Mouse (Mus musculus): Measurements from ENCODE around the gene Matk. TPM values are rescaled to one million over a fixed set of nuclear protein-coding genes. Genes with fewer than 3 reads are reported as not detected.
A peak's percentile ranks its signal among the peaks of the same experiment; 100 is the strongest.

The Matk gene
- polyA plus RNA-seq, 1 experiment = 2.6 TPM

- DNase-seq (ENCODE audit: low spot score) = no peak
These were observed 10.7 kb upstream of the Matk start for GRCm38 (mm10) chr10:81242021-81242420.

- DNase-seq (ENCODE audit: low spot score) = no peak
These were observed 8.6 kb upstream of the Matk start for GRCm38 (mm10) chr10:81244146-81244545.

DNA sequence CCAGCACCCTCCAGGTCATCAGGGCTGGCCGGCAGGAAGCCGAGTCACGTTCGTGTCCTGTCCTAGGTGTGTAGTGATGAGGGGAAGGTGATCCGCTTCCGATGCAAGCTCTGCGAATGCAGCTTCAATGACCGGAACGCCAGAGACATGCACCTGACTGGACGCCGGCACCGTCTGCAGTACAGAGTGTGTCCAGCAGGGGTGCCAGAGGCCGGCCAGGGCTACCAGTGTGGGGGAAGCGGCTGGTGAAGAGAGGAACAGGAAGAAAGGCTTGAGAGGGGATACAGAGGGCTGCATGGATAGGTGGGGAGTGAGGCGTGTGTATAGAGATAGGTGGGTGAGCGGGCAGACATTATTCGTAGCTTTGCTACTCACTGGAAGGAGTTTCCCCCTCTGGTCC lies 8.1 kb upstream of the Matk start:
- peak; percentile 70 for DNase-seq (ENCODE audit: low spot score)

DNA sequence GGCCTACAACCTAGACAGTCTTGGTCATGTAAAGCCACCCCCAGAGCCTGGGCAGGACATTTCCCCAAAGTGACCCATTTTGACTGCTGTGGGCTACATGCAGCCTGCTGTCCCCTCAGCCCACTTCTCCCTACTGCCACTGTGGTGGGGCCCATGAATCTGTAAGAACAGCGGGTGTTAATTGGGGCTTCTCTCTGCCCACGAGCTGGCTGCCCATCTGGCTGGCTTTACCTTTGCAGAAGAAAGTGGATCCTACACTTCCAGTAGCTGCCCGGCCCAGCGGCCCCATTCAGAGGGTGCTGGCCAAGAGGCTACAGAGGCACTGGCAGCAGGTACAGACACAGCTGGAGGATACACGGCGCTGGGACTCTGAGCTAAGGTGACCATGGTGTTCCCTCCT lies 7.6 kb upstream of the Matk start:
- no peak for DNase-seq (ENCODE audit: low spot score)

GRCm38 (mm10) chr10:81247804-81248203 lies 4.9 kb upstream of the Matk start:
- no peak for DNase-seq (ENCODE audit: low spot score)

- DNase-seq (ENCODE audit: low spot score) = no peak
These were observed 3.3 kb upstream of the Matk start for GRCm38 (mm10) chr10:81249442-81249841.

GRCm38 (mm10) chr10:81254886-81255285 lies 2.2 kb downstream of the Matk start:
- DNase-seq (ENCODE audit: low spot score) = no peak

GRCm38 (mm10) chr10:81257158-81258039 lies 4.7 kb downstream of the Matk start:
- DNase-seq (ENCODE audit: low spot score) = no peak

DNA sequence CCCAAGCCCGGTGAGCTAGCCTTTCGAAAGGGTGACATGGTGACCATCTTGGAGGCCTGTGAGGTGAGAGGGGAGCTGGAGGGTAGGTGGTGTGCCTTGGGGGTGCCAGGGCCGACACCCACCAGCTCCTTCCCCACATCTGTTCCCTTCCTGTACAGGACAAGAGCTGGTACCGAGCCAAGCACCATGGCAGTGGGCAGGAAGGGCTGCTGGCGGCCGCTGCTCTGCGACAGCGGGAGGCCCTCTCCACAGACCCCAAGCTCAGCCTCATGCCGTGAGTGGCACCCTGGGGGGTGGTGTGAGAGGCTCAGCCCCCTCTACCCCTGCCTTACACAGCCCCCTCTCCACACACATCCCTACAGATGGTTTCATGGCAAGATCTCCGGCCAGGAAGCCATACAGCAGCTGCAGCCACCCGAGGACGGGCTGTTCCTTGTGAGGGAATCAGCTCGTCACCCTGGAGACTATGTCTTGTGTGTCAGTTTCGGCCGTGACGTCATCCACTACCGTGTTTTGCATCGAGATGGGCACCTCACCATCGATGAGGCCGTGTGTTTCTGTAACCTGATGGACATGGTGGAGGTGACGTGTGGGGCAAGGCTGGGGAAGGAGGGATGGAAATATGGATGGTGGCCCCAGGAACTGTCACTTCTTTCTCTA lies 6.6 kb downstream of the Matk start:
- DNase-seq (ENCODE audit: low spot score) = no peak

DNA sequence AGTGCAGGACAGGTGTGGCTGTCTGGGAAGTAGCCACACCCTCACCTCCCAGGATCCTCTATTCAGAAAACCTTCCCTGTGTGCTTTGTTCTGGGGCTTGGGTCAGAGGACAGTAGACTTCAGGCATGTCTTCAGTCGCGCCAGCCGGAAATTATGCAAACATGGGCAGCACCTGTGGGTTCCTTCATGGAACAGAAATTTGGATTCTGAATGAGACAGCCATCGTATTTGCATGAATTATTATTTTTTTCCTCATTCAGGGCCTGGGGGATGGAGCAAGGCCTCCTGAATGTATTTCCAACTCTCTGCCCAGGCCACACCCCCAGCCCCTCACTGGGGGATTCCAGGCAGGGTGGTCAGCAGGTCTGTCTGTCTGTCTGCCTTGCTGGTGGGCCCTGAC lies 8.3 kb downstream of the Matk start:
- no peak for DNase-seq (ENCODE audit: low spot score)

DNA sequence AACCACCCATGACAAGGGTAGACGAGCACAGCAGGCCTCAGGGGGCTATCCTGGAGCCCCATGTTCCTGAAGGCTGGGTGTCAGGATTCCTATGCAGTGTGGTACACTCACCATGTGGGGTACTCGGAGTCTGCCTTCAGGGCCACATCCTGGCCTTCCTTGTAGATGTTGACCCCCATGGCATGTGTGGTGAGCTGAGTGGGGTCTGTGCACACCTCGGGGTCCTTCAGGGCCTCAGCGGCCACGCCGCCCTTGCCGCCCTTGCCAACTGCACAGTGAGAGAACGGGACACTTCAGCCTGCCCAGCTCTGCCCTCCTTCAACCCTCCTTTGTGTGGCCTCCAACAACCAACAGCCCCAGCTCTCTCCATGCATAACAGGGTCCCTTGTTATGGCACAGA lies 12.8 kb downstream of the Matk start:
- no peak for DNase-seq (ENCODE audit: low spot score)

DNA sequence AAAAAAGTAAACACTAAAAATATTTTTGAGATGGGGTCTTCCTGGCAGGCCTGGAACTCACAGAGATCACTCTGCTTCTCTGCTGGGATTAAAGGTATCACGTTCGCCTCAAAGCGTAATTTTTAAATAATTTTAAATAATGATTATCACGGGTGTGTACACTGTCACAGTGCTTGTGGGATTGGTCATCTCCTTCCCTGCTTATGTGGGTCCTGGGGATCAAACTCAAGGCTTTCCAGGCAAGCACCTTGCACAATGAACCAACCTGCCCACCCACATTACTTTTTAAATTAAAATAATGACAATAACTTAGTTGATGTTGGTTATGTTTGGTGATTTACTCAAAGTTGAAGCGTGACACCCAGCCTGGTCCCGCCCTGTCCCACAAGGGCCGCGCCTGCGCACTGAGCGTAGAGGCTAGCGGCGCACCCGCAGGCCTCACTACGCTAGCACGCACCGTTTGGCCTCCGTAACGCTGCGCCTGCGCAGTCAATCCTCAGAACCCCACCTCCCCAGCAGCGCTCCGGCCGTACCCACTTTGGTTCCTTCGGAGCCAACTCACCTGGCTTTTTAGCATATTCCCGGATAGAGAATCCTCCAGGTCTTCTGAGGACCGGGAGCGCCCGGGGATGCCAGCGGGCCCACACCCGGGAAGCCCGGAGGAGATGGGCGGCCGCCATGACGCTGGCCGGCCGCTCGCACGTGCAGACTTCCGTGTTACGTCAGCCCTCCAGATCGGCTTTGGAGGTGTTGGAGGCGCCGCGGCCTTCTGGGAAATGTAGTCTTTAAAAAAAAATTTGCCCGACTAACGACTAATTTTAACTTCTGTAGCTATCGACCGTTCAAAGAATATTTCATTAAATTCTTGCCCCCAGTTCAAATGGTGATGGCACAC lies 13.7 kb downstream of the Matk start, which contains the start of the genes Mrpl54 and Apba3:
Gene Mrpl54 (minus strand): TSS at position 724 of the 895 bp plus-strand sequence.
Gene Apba3 (plus strand): TSS at position 750 of the 895 bp plus-strand sequence.
- peak; percentile 98 for DNase-seq (ENCODE audit: low spot score)

- DNase-seq (ENCODE audit: low spot score) = peak; percentile 69
These were observed 15.3 kb downstream of the Matk start for GRCm38 (mm10) chr10:81268056-81268455.

DNA sequence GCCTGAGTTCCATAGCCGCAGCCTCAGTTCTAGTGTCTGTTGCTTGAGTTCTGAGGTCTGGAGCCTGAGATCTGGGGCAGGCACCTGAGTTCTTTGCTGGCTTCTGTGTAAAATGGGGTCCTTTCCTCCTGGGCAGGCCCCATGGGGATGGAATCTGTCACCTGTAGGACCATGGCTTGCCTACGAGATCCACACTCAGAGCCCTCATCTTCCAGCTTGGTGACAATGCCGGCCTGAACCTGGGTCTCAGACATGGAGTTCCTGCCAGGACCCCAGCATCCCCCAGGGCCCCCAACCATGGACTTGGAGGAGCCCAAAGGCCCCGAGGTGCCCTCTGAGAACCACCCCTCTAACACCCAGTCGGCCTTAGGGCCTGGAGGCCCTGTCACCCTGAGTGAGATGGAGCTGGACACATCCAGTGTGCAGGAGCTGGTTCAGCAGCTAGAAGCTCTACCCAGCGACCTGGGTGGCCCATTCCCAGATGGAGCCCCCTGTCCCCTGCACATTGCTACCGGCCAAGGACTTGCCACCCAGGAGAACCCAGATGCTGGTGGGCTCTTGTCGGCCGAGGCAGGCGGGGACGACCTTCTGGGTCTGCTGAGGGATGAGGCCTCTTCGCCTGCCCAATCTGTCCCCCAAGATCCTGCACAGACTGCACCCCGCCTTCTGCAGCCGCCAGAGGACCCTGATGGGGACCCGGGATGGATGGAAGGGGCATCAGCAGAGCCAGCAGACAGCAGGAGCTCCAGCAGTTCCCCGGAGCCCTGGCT lies 16.1 kb downstream of the Matk start:
- DNase-seq (ENCODE audit: low spot score) = no peak

- no peak for DNase-seq (ENCODE audit: low spot score)
These were observed 19.6 kb downstream of the Matk start for GRCm38 (mm10) chr10:81272356-81272755.

GRCm38 (mm10) chr10:81273842-81274241 lies 21.1 kb downstream of the Matk start:
- DNase-seq (ENCODE audit: low spot score) = no peak

DNA sequence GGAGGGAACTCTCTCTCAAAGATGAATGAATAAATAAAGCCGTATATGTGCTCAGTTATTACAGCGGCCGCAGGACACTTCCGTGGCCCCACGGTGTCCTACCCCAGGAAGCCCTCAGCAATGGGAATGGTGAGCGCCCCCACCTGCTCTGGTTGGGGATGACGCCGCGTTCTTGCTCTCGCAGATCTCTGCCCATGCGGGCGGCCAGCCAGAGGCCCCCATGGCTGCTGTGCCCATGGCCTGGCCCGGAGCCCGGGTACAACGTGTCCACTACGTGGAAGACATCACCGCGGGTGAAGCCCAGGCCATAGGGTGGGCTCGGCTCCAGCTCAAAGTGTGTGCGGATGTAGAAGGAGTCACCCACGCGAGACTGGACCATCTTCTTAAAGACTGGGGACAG lies 24.9 kb downstream of the Matk start:
- DNase-seq (ENCODE audit: low spot score) = no peak

GRCm38 (mm10) chr10:81279496-81279895 lies 26.8 kb downstream of the Matk start:
- DNase-seq (ENCODE audit: low spot score) = no peak

DNA sequence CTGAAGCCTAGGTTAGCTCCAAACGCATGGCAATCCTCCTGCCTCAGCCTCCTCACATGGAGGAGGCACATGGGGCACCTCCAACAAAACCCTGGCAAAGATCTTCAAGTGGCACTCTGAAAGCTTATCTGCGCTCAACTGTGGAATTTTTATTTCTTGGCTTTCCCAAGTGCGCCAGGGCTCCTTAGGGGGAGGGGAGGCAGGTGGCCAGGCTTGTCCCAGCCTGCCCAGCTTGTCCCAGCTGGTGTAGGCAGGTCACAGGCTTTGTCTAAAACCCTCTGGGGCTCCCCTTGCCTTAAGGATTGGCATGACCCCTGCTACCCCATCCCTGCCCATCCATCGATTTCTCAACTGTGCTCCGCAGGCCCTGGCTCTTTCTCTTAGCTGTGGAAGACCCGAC lies 31.5 kb downstream of the Matk start:
- DNase-seq (ENCODE audit: low spot score) = no peak

GRCm38 (mm10) chr10:81284719-81285118 lies 32.0 kb downstream of the Matk start:
- no peak for DNase-seq (ENCODE audit: low spot score)
